Mouse (Mus musculus) forebrain, postnatal 0 days (tissue): ENCODE results near the gene Kctd13. TPM values are rescaled to one million over a fixed set of nuclear protein-coding genes. Genes with fewer than 3 reads are reported as not detected.

Experiments
- ATAC-seq: fragments of 200-750 bp; cut with Nextera tagmentation; 2 replicates; pipeline ENCODE4 v1.8.0; 2017; ENCODE audit warnings: mild to moderate bottlenecking, moderate library complexity
- DNase-seq: peaks from one replicate; pipeline ENCODE4 v3.0.0-alpha.2; 2015
- H3K27ac ChIP-seq: fragments of 300-500 bp; sonication (generic); 2 replicates; pipeline ENCODE4 v1.5.1; 2014; ENCODE audit warnings: low read depth, mild to moderate bottlenecking, antibody characterized with exemption, low read length, moderate library complexity, mixed read lengths
- H3K27me3 ChIP-seq: fragments of 300-500 bp; sonication (generic); 2 replicates; pipeline ENCODE4 v1.6.1; 2014; ENCODE audit warnings: mild to moderate bottlenecking, low read length, mixed read lengths; ENCODE audit not compliant: insufficient read depth
- H3K36me3 ChIP-seq: fragments of 300-500 bp; sonication (generic); 2 replicates; pipeline ENCODE4 v1.6.1; 2014; ENCODE audit warnings: mild to moderate bottlenecking, moderate library complexity; ENCODE audit not compliant: insufficient read depth
- H3K4me1 ChIP-seq: fragments of 300-500 bp; sonication (generic); 2 replicates; pipeline ENCODE4 v1.6.1; 2014; ENCODE audit warnings: antibody characterized with exemption; ENCODE audit not compliant: insufficient read depth
- H3K4me2 ChIP-seq: fragments of 300-500 bp; sonication (generic); 2 replicates; pipeline ENCODE4 v1.6.1; 2014; ENCODE audit warnings: low read depth, mild to moderate bottlenecking, moderate library complexity
- H3K4me3 ChIP-seq: fragments of 300-500 bp; sonication (generic); 2 replicates; pipeline ENCODE4 v1.5.1; 2014; ENCODE audit warnings: low read depth, low read length, mixed read lengths
- H3K9ac ChIP-seq: fragments of 300-500 bp; sonication (generic); 2 replicates; pipeline ENCODE4 v1.6.1; 2014; ENCODE audit warnings: mild to moderate bottlenecking
- H3K9me3 ChIP-seq: fragments of 300-500 bp; sonication (generic); 2 replicates; pipeline ENCODE4 v1.6.1; 2016; ENCODE audit warnings: low read length
- CTCF ChIP-seq: sonication (generic); IDR thresholded peaks from 2 replicates; pipeline ENCODE4 v1.5.1; 2016; ENCODE audit warnings: antibody characterized with exemption, control low read depth, low read depth
- WGBS: fragments of 180-500 bp; shearing (Covaris S2); extraction: QIAGEN DNeasy Blood & Tissue Kit; methylation state at CpG from one replicate; pipeline ENCODE4 v1.1.7; 2014; 5-methylcytosine and 5-hydroxymethylcytosine counted together
- polyA plus RNA-seq: library from polyadenylated mRNA; unstranded; fragments of >200 nt; fragmentation: Nextera tagmentation; extraction: Ambion mirVana; gene quantifications from 2 replicates; pipeline ENCODE4 v1.2.1, GENCODE M21; 2015
- total RNA-seq: library from RNA; depleted of rRNA; stranded (reverse); fragments of >200 nt; gene quantifications from 2 replicates; pipeline ENCODE4 v1.2.3, GENCODE M21; 2014

The Kctd13 gene
- total and polyA plus RNA-seq, 2 experiments from 2014 or later = 140 to 218 TPM

DNA sequence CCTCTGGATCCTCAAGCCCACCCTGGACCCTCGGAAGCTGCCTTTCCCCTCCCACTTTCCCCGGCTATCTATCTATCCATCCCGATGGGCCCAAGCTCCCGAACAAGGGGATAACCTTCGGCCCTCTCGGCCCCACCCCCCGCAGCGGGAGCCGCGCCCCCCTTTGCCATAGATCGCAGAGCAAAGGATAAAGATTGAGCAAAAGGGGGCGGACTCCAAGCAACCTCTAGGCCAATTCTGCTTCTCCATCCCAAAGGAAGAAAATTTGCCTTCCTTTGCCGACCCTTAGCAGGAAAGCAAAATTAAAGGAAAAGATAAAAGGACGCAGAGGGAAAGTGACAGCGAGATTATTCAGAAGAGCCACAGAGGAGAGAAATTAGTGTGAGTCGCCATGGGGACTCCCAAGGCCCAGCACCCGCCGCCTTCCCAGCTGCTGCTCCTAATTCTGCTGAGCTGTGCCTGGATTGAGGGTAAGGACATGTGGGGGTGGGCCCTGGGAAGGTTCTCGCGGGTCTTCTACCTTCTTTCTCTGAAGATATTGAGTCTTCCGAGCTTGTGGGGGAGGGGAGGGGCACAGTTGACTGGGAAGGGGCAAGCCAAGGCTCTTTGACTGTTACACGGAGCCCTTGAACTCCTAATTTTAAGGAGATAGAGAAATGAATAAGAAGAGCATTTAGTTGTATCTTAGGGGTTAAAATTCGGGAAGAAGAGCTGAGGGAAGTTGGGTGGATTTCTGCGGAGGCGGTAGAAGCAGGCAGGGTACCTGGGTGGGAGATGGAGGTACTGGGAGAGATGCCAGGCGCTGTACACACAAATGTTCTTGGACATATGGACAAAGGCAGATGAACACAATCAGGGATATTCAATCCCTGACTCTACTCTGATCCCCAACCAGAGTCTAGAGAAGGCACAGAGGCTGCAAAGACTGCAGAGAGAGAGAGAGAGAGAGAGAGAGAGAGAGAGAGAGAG lies 22.3 kb downstream of the Kctd13 start:
- Histone ChIP-seq H3K27ac (peak overlapping the region; percentile 93), H3K4me2 (peak overlapping the region; percentile 96), H3K9ac (peak overlapping the region; percentile 84), H3K4me1 (peaks cover 12% of the 10 kb centered on the region), H3K27me3 (no peaks in the 10 kb centered on the region), H3K36me3 (peaks cover 26% of the 10 kb centered on the region), H3K4me3 (peak overlapping the region; percentile 65), H3K9me3 (no peaks in the 10 kb centered on the region)
- DNase-seq = peak; percentile 42
- WGBS = 3% methylated on average over 26 of the region's 26 CpGs
- ATAC-seq = no peak
- no peak for TF ChIP-seq CTCF

DNA sequence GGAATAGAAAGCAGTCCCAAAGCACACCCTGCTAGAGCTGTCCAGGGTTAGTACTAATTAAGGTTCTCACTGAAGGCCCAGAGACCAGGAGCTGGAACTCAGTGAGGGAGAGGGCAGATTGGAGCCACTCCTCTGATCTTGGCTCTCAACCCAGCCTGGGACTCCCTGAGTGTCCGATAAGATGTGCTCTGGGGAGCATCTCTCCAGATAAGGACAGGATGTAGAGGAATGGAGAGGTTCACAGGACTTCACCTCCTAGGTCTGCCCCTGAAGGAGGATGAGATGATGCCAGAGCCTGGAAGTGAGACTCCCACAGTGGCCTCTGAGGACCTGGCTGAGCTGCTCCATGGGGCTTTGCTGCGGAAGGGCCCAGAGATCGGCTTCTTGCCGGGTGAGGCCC lies 23.1 kb downstream of the Kctd13 start:
- Histone ChIP-seq H3K4me2 (peak overlapping the region; percentile 96), H3K9me3 (no peaks in the 10 kb centered on the region), H3K9ac (peak overlapping the region; percentile 84), H3K27me3 (no peaks in the 10 kb centered on the region), H3K4me1 (peaks cover 12% of the 10 kb centered on the region), H3K36me3 (peaks cover 22% of the 10 kb centered on the region), H3K27ac (no peak overlapping the region), H3K4me3 (peak overlapping the region; percentile 65)
- whole genome bisulfite sequencing = 23% methylated on average over 4 of the region's 4 CpGs
- ATAC-seq = no peak
- DNase-seq = no peak
- TF ChIP-seq CTCF = no peak

DNA sequence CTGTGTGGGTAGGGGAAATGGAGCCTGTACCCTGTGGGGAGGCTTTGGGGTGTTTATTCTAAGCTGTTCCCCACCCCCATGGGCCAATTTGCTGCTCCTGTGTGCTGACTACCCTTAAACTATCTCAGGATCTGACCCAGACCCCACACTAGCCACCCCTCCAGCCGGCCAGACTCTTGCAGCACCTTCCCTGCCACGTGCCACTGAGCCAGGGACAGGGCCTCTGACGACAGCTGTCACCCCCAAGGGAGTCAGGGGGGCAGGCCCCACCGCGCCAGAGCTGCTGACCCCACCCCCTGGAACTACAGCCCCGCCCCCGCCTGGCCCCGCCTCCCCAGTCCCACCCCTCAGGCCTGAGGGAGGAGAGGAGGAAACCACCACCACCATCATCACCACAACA lies 24.0 kb downstream of the Kctd13 start:
- no peak for ATAC-seq
- Histone ChIP-seq H3K4me1 (peaks cover 12% of the 10 kb centered on the region), H3K9me3 (no peaks in the 10 kb centered on the region), H3K4me2 (peak overlapping the region; percentile 96), H3K27ac (no peak overlapping the region), H3K4me3 (peak overlapping the region; percentile 65; the same call in 1 of the 2 replicates), H3K36me3 (peaks cover 21% of the 10 kb centered on the region), H3K9ac (peak overlapping the region; percentile 84; the same call in 1 of the 2 replicates), H3K27me3 (no peaks in the 10 kb centered on the region)
- WGBS = 0% methylated on average over 8 of the region's 8 CpGs
- no peak for TF ChIP-seq CTCF
- DNase-seq = no peak

DNA sequence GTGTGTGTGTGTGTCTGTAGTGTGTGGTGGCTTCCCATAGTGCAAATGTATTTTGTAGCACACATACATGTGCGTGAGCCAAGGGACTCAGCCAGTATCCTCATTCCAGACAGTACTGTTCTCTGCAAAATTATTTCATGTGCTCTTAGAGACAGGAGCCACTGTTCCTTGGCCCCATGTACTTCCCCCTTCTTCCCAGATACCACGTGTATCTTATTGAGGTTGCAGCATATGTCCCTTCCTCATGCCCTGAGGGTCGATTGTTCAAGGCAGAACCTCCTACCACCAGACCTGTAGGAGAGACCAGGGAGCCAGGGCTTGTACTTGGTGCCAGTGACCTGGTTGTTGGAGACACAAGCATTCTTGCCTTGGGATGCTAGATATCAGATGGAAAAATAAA lies 26.4 kb downstream of the Kctd13 start:
- no peaks in the 10 kb centered on the region for H3K27me3 ChIP-seq
- H3K9me3 ChIP-seq = no peaks in the 10 kb centered on the region
- no peak overlapping the region for H3K9ac ChIP-seq
- peaks cover 12% of the 10 kb centered on the region for H3K4me1 ChIP-seq
- H3K4me3 ChIP-seq = no peak overlapping the region
- ATAC-seq = no peak
- TF ChIP-seq CTCF = no peak
- no peak overlapping the region for H3K27ac ChIP-seq
- DNase-seq = no peak
- WGBS = 51% methylated on average over 3 of the region's 3 CpGs
- no peak overlapping the region for H3K4me2 ChIP-seq
- H3K36me3 ChIP-seq = peaks cover 44% of the 10 kb centered on the region

DNA sequence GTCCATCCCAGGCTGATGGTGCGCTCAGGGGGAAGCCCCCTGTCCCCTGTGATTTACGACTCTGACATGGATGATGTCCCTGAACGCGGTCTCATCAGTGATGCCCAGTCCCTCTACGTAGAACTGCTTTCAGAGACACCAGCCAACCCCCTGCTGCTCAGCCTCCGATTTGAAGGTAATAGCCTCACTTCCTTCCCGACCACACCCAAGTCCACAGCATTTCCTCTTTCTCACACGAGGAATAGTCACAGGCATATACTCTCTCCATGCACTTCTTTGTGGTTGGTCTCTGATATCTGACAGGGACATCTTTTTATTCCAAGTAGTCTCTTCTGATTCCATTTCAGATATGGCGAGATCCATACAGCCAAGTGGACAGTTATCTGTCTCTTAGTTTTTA lies 31.1 kb downstream of the Kctd13 start:
- Histone ChIP-seq H3K4me1 (no peaks in the 10 kb centered on the region), H3K36me3 (peaks cover 75% of the 10 kb centered on the region), H3K27ac (no peak overlapping the region), H3K4me2 (no peak overlapping the region), H3K9me3 (no peaks in the 10 kb centered on the region), H3K27me3 (no peaks in the 10 kb centered on the region), H3K4me3 (no peak overlapping the region), H3K9ac (no peak overlapping the region)
- DNase-seq (no peak), ATAC-seq (no peak)
- no peak for TF ChIP-seq CTCF
- 85% methylated on average over 9 of the region's 9 CpGs for WGBS

DNA sequence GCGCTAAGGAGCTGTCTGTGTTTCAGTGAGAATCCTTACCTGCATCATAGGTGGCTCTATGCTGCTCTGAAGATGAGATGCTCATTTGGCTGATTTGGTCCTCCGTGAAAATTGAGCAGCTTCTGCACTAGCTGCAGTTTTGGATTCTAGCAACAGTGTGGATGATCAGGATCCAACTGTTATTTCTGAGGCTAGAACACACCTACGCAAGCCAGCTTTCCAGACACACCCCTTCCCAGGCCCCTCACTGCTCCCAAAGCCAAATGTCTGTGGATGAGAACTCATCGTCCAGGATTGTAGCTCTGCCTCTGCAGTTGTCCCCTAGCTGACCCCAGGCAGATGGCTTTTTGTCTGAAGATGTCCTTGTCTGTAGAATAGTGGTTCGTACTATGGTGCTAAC lies 32.4 kb downstream of the Kctd13 start:
- Histone ChIP-seq H3K4me2 (no peak overlapping the region), H3K36me3 (peaks cover 72% of the 10 kb centered on the region), H3K27ac (no peak overlapping the region), H3K27me3 (no peaks in the 10 kb centered on the region), H3K4me3 (no peak overlapping the region), H3K9me3 (no peaks in the 10 kb centered on the region), H3K4me1 (no peaks in the 10 kb centered on the region), H3K9ac (no peak overlapping the region)
- WGBS = 90% methylated on average over 5 of the region's 5 CpGs
- TF ChIP-seq CTCF = no peak
- no peak for ATAC-seq
- DNase-seq = no peak

DNA sequence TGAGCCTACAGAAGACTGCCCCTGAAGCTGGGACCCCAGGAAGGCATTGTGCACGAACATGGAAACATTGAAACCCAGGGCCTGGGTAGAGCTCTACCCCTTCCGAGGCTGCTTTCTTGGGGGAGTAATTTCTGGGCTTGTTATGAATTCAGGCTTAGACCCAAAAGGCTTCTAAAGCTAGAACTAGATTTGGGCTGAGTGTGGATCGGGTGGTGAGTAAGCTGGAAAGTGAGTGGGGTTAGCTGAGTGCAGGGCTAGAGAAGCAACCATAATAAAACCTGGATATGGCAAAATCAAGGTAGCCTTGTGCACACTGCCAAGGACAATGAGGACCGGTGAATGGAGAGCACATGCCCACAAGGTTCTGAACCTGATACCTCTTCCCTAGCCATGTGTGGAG lies 33.3 kb downstream of the Kctd13 start:
- H3K4me3 ChIP-seq = no peak overlapping the region
- no peak overlapping the region for H3K4me2 ChIP-seq
- ATAC-seq (no peak), DNase-seq (no peak)
- H3K4me1 ChIP-seq = no peaks in the 10 kb centered on the region
- WGBS = 90% methylated on average over 4 of the region's 4 CpGs
- H3K27me3 ChIP-seq = no peaks in the 10 kb centered on the region
- H3K36me3 ChIP-seq = peaks cover 75% of the 10 kb centered on the region
- no peaks in the 10 kb centered on the region for H3K9me3 ChIP-seq
- no peak overlapping the region for H3K9ac ChIP-seq
- no peak overlapping the region for H3K27ac ChIP-seq
- TF ChIP-seq CTCF = no peak
